Mouse (Mus musculus): ENCODE data around the gene Otx2. TPM values are rescaled to one million over a fixed set of nuclear protein-coding genes. Genes with fewer than 3 reads are reported as not detected.

Otx2 gene
- polyA plus RNA-seq, 1 experiment from 2014 or later = 0.33 TPM

- H3K36me3 ChIP-seq (ENCODE audit: control insufficient read depth, insufficient read depth, low read length) = no peaks in the 10 kb centered on the region
- H3K27ac ChIP-seq (ENCODE audit: low read depth, low read length) = no peak overlapping the region
- H3K27me3 ChIP-seq (ENCODE audit: control insufficient read depth, insufficient read depth, low read length) = peaks cover 63% of the 10 kb centered on the region
- ATAC-seq (ENCODE audit: insufficient read depth, low FRiP score, low TSS enrichment) (no peak), DNase-seq (ENCODE audit: low spot score) (peak; percentile 38)
- no peaks in the 10 kb centered on the region; the same call in 1 of the 2 replicates for H3K4me1 ChIP-seq (ENCODE audit: control insufficient read depth, insufficient read depth, low read length)
- 0 out of 2 replicates have a peak overlapping the region, but pooled peaks have one; percentile 9 for H3K4me2 ChIP-seq (ENCODE audit: low read depth)
- H3K9me3 ChIP-seq (ENCODE audit: control insufficient read depth, low read length) = no peaks in the 10 kb centered on the region
- H3K9ac ChIP-seq (ENCODE audit: low read length) = no peak overlapping the region
- H3K4me3 ChIP-seq (ENCODE audit: low read depth, low read length) = no peak overlapping the region
- 3% methylated on average over 26 of the region's 26 CpGs for WGBS
Observed at GRCm38 (mm10) chr14:48651471-48652211, 22.0 kb downstream of the Otx2 start.

GRCm38 (mm10) chr14:48641462-48642395 is 31.9 kb downstream of the Otx2 start:
- no peaks in the 10 kb centered on the region for H3K4me1 ChIP-seq (ENCODE audit: control insufficient read depth, insufficient read depth, low read length)
- no peak overlapping the region for H3K4me3 ChIP-seq (ENCODE audit: low read depth, low read length)
- H3K9me3 ChIP-seq (ENCODE audit: control insufficient read depth, low read length) = no peaks in the 10 kb centered on the region
- DNase-seq (ENCODE audit: low spot score) = no peak
- no peak overlapping the region for H3K4me2 ChIP-seq (ENCODE audit: low read depth)
- H3K27me3 ChIP-seq (ENCODE audit: control insufficient read depth, insufficient read depth, low read length) = no peaks in the 10 kb centered on the region
- no peak overlapping the region for H3K9ac ChIP-seq (ENCODE audit: low read length)
- ATAC-seq (ENCODE audit: insufficient read depth, low FRiP score, low TSS enrichment) = no peak
- WGBS = 87% methylated on average over 12 of the region's 12 CpGs
- no peak overlapping the region for H3K27ac ChIP-seq (ENCODE audit: low read depth, low read length)
- no peaks in the 10 kb centered on the region for H3K36me3 ChIP-seq (ENCODE audit: control insufficient read depth, insufficient read depth, low read length)

- Histone ChIP-seq H3K4me1 (ENCODE audit: control insufficient read depth, insufficient read depth, low read length) (no peaks in the 10 kb centered on the region), H3K9me3 (ENCODE audit: control insufficient read depth, low read length) (no peaks in the 10 kb centered on the region), H3K9ac (ENCODE audit: low read length) (no peak overlapping the region), H3K27ac (ENCODE audit: low read depth, low read length) (no peak overlapping the region), H3K27me3 (ENCODE audit: control insufficient read depth, insufficient read depth, low read length) (no peaks in the 10 kb centered on the region), H3K36me3 (ENCODE audit: control insufficient read depth, insufficient read depth, low read length) (no peaks in the 10 kb centered on the region), H3K4me2 (ENCODE audit: low read depth) (no peak overlapping the region), H3K4me3 (ENCODE audit: low read depth, low read length) (no peak overlapping the region)
- DNase-seq (ENCODE audit: low spot score) (no peak), ATAC-seq (ENCODE audit: insufficient read depth, low FRiP score, low TSS enrichment) (no peak)
- 91% methylated on average over 3 of the region's 3 CpGs for WGBS
Observed at GRCm38 (mm10) chr14:48633141-48633540, 40.5 kb downstream of the Otx2 start.

- H3K9me3 ChIP-seq (ENCODE audit: control insufficient read depth, low read length) = no peaks in the 10 kb centered on the region
- no peak overlapping the region for H3K9ac ChIP-seq (ENCODE audit: low read length)
- H3K27ac ChIP-seq (ENCODE audit: low read depth, low read length) = no peak overlapping the region
- H3K36me3 ChIP-seq (ENCODE audit: control insufficient read depth, insufficient read depth, low read length) = no peaks in the 10 kb centered on the region
- H3K4me2 ChIP-seq (ENCODE audit: low read depth) = no peak overlapping the region
- no peaks in the 10 kb centered on the region for H3K4me1 ChIP-seq (ENCODE audit: control insufficient read depth, insufficient read depth, low read length)
- ATAC-seq (ENCODE audit: insufficient read depth, low FRiP score, low TSS enrichment) = no peak
- no peaks in the 10 kb centered on the region for H3K27me3 ChIP-seq (ENCODE audit: control insufficient read depth, insufficient read depth, low read length)
- DNase-seq (ENCODE audit: low spot score) = no peak
- WGBS = 88% methylated on average over 8 of the region's 8 CpGs
- H3K4me3 ChIP-seq (ENCODE audit: low read depth, low read length) = no peak overlapping the region
Observed at GRCm38 (mm10) chr14:48632335-48632734, 41.3 kb downstream of the Otx2 start.

GRCm38 (mm10) chr14:48631486-48631885 is 42.1 kb downstream of the Otx2 start:
- no peak overlapping the region for H3K9ac ChIP-seq (ENCODE audit: low read length)
- no peak for DNase-seq (ENCODE audit: low spot score)
- H3K9me3 ChIP-seq (ENCODE audit: control insufficient read depth, low read length) = no peaks in the 10 kb centered on the region
- H3K36me3 ChIP-seq (ENCODE audit: control insufficient read depth, insufficient read depth, low read length) = no peaks in the 10 kb centered on the region
- 82% methylated on average over 2 of the region's 2 CpGs for WGBS
- H3K4me1 ChIP-seq (ENCODE audit: control insufficient read depth, insufficient read depth, low read length) = no peaks in the 10 kb centered on the region
- no peak for ATAC-seq (ENCODE audit: insufficient read depth, low FRiP score, low TSS enrichment)
- H3K4me2 ChIP-seq (ENCODE audit: low read depth) = no peak overlapping the region
- no peak overlapping the region for H3K27ac ChIP-seq (ENCODE audit: low read depth, low read length)
- no peak overlapping the region for H3K4me3 ChIP-seq (ENCODE audit: low read depth, low read length)
- no peaks in the 10 kb centered on the region for H3K27me3 ChIP-seq (ENCODE audit: control insufficient read depth, insufficient read depth, low read length)

GRCm38 (mm10) chr14:48629404-48629803 is 44.2 kb downstream of the Otx2 start:
- no peaks in the 10 kb centered on the region for H3K27me3 ChIP-seq (ENCODE audit: control insufficient read depth, insufficient read depth, low read length)
- ATAC-seq (ENCODE audit: insufficient read depth, low FRiP score, low TSS enrichment) (no peak), DNase-seq (ENCODE audit: low spot score) (no peak)
- no peak overlapping the region for H3K4me3 ChIP-seq (ENCODE audit: low read depth, low read length)
- no peaks in the 10 kb centered on the region for H3K36me3 ChIP-seq (ENCODE audit: control insufficient read depth, insufficient read depth, low read length)
- H3K4me1 ChIP-seq (ENCODE audit: control insufficient read depth, insufficient read depth, low read length) = no peaks in the 10 kb centered on the region
- H3K27ac ChIP-seq (ENCODE audit: low read depth, low read length) = no peak overlapping the region
- H3K9ac ChIP-seq (ENCODE audit: low read length) = no peak overlapping the region
- H3K4me2 ChIP-seq (ENCODE audit: low read depth) = no peak overlapping the region
- WGBS = 84% methylated on average over 9 of the region's 9 CpGs
- H3K9me3 ChIP-seq (ENCODE audit: control insufficient read depth, low read length) = no peaks in the 10 kb centered on the region

GRCm38 (mm10) chr14:48626271-48626670 is 47.3 kb downstream of the Otx2 start:
- ATAC-seq (ENCODE audit: insufficient read depth, low FRiP score, low TSS enrichment) (no peak), DNase-seq (ENCODE audit: low spot score) (no peak)
- Histone ChIP-seq H3K9me3 (ENCODE audit: control insufficient read depth, low read length) (no peaks in the 10 kb centered on the region), H3K27ac (ENCODE audit: low read depth, low read length) (no peak overlapping the region), H3K27me3 (ENCODE audit: control insufficient read depth, insufficient read depth, low read length) (no peaks in the 10 kb centered on the region), H3K4me2 (ENCODE audit: low read depth) (no peak overlapping the region), H3K36me3 (ENCODE audit: control insufficient read depth, insufficient read depth, low read length) (no peaks in the 10 kb centered on the region), H3K9ac (ENCODE audit: low read length) (no peak overlapping the region), H3K4me3 (ENCODE audit: low read depth, low read length) (no peak overlapping the region), H3K4me1 (ENCODE audit: control insufficient read depth, insufficient read depth, low read length) (no peaks in the 10 kb centered on the region)
- WGBS = 95% methylated on average over 4 of the region's 4 CpGs

- Histone ChIP-seq H3K4me1 (ENCODE audit: control insufficient read depth, insufficient read depth, low read length) (no peaks in the 10 kb centered on the region), H3K9me3 (ENCODE audit: control insufficient read depth, low read length) (no peaks in the 10 kb centered on the region), H3K4me3 (ENCODE audit: low read depth, low read length) (no peak overlapping the region), H3K4me2 (ENCODE audit: low read depth) (no peak overlapping the region), H3K27me3 (ENCODE audit: control insufficient read depth, insufficient read depth, low read length) (no peaks in the 10 kb centered on the region), H3K27ac (ENCODE audit: low read depth, low read length) (no peak overlapping the region), H3K36me3 (ENCODE audit: control insufficient read depth, insufficient read depth, low read length) (no peaks in the 10 kb centered on the region), H3K9ac (ENCODE audit: low read length) (no peak overlapping the region)
- ATAC-seq (ENCODE audit: insufficient read depth, low FRiP score, low TSS enrichment) (no peak), DNase-seq (ENCODE audit: low spot score) (no peak)
- 80% methylated on average over 6 of the region's 6 CpGs for WGBS
Observed at GRCm38 (mm10) chr14:48625331-48625694, 48.3 kb downstream of the Otx2 start.
